Mouse (Mus musculus) erythroblast, embryonic 14.5 days (primary cell): ENCODE data around the gene Homer3.

ENCODE experiments used
- GATA1 ChIP-seq: IDR thresholded peaks from 2 replicates; pipeline ENCODE4 v1.6.1; 2012; ENCODE audit warnings: low read length, inconsistent platforms, mixed read lengths
- TAL1 ChIP-seq: IDR thresholded peaks from 3 replicates; pipeline ENCODE4 v1.6.1; 2012; ENCODE audit warnings: low read length, inconsistent platforms, mixed read lengths

- TF ChIP-seq GATA1 (no peak), TAL1 (no peak)
These were observed 26.7 kb downstream of the Homer3 start for GRCm38 (mm10) chr8:70309311-70309710.
